Mouse (Mus musculus) brain, embryonic 14.5 days (tissue): ENCODE results near the gene Pim1. TPM values are rescaled to one million over a fixed set of nuclear protein-coding genes. Genes with fewer than 3 reads are reported as not detected.

Source experiments
- DNase-seq: peaks from one replicate; pipeline ENCODE4 v3.0.0-alpha.2; 2011; ENCODE audit warnings: low read depth
- CTCF ChIP-seq: fragments of 200-500 bp; IDR thresholded peaks from 2 replicates; pipeline ENCODE4 v1.5.1; 2012; ENCODE audit warnings: inconsistent platforms, mild to moderate bottlenecking, moderate library complexity, borderline replicate concordance; ENCODE audit not compliant: insufficient read depth, insufficient read length; ENCODE audit errors: extremely low read depth
- POLR2A ChIP-seq: fragments of 200-500 bp; IDR thresholded peaks from 2 replicates; pipeline ENCODE4 v1.6.1; 2012; ENCODE audit warnings: mild to moderate bottlenecking, inconsistent platforms, borderline replicate concordance; ENCODE audit not compliant: poor library complexity, insufficient read depth, insufficient read length, severe bottlenecking; ENCODE audit errors: extremely low read depth
- polyA plus RNA-seq: library from polyadenylated mRNA; depleted of rRNA; stranded (reverse); fragments of >200 nt; gene quantifications from 2 replicates; pipeline ENCODE4 v1.2.3, GENCODE M21; 2012

Gene Pim1
- polyA plus RNA-seq, 1 experiment: 11.4 TPM

GRCm38 (mm10) chr17:29455411-29456120, 35.0 kb upstream of the Pim1 start:
- DNase-seq: peak; percentile 27
- TF ChIP-seq CTCF (no peak), POLR2A (no peak)

GRCm38 (mm10) chr17:29456476-29456875, 34.1 kb upstream of the Pim1 start:
- no peak for TF ChIP-seq POLR2A
- no peak for TF ChIP-seq CTCF
- no peak for DNase-seq

- TF ChIP-seq CTCF (no peak), POLR2A (no peak)
- DNase-seq: no peak
These were observed 33.6 kb upstream of the Pim1 start for GRCm38 (mm10) chr17:29456926-29457325.

- no peak for TF ChIP-seq POLR2A
- TF ChIP-seq CTCF: no peak
- peak; percentile 31 for DNase-seq
These were observed 32.6 kb upstream of the Pim1 start for GRCm38 (mm10) chr17:29457795-29458560.

- TF ChIP-seq POLR2A (no peak), CTCF (no peak)
These were observed 31.0 kb upstream of the Pim1 start for GRCm38 (mm10) chr17:29459321-29460118.

GRCm38 (mm10) chr17:29460119-29460505, 30.4 kb upstream of the Pim1 start:
- no peak for TF ChIP-seq POLR2A
- TF ChIP-seq CTCF: no peak
- no peak for DNase-seq

More at GRCm38 (mm10) chr17:29459321-29460118, 31.0 kb upstream of the Pim1 start:
- DNase-seq: peak; percentile 76

- TF ChIP-seq POLR2A (no peak), CTCF (no peak)
- no peak for DNase-seq
These were observed 26.9 kb upstream of the Pim1 start for GRCm38 (mm10) chr17:29463627-29464026.

GRCm38 (mm10) chr17:29464068-29464467, 26.5 kb upstream of the Pim1 start:
- peak; percentile 88 for DNase-seq
- TF ChIP-seq CTCF (no peak), POLR2A (no peak)

- TF ChIP-seq CTCF (no peak), POLR2A (no peak)
- no peak for DNase-seq
These were observed 25.9 kb upstream of the Pim1 start for GRCm38 (mm10) chr17:29464519-29465140.

- no peak for DNase-seq
- TF ChIP-seq POLR2A (no peak), CTCF (no peak)
These were observed 25.0 kb upstream of the Pim1 start for GRCm38 (mm10) chr17:29465405-29466010.
